Mouse (Mus musculus): ENCODE results near the gene Aqp9.

Gene Aqp9

DNA sequence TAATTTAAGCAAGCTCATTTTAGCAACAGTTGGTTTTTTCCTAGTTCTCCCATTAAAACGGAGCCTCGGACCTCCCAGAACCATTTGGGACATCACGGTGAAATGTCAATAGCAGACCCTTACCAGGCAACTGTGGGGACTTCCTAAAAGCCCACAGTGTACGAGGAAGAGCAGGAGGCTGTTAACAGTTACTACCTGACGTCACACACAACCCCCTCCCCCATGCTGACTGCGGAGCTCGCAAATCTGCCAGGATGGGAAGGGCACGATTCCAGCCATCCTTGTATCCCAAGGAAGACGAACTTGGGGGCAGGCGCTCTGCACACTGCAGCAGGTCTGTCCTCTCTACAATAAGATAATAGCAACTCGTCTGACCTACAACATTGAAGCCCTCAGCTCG, at the start of gene Aqp9:
TSS of gene Aqp9 (minus strand) at position 172 of the 400 bp plus-strand sequence.
- peak; percentile 6 for DNase-seq

GRCm38 (mm10) chr9:71217793-71218095, 49.3 kb upstream of the Aqp9 start:
- no peak for DNase-seq

DNA sequence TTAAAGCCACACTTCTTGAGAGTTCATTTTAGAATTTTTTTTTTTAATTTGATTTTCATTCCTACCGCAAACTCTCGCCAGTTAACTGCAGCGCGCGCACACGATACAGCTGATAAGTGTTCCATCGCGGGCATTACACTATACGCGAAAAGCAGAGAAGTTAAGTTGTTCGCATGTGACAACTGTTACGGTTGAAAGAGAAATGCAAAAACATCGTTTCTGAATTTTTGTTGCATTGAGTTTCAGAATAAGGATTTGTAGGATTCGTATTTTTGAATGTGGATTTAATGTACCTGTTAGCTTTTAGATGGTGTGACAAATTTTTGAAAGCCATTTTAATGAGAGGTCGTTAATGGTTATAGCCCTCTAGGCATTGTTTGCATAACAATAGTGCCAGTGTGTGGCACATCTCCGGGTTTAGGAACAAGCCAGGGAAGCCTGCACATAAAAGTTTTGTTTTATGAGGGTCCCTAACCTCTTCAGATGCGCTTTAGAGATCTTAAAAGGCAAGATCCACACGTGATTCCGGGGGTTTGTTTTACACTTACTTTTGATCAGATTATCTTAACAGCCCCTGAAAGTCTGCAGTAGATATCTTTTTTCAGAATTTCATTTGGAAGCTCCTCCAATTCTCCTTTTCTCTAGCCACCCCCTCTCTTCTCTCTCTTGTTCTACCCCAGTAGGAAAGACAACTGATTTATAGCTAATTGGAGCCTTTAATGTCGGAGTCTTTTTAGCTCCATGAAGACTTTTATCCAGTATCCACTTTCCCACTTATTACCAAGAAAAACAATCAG, 48.7 kb upstream of the Aqp9 start:
- no peak for DNase-seq

DNA sequence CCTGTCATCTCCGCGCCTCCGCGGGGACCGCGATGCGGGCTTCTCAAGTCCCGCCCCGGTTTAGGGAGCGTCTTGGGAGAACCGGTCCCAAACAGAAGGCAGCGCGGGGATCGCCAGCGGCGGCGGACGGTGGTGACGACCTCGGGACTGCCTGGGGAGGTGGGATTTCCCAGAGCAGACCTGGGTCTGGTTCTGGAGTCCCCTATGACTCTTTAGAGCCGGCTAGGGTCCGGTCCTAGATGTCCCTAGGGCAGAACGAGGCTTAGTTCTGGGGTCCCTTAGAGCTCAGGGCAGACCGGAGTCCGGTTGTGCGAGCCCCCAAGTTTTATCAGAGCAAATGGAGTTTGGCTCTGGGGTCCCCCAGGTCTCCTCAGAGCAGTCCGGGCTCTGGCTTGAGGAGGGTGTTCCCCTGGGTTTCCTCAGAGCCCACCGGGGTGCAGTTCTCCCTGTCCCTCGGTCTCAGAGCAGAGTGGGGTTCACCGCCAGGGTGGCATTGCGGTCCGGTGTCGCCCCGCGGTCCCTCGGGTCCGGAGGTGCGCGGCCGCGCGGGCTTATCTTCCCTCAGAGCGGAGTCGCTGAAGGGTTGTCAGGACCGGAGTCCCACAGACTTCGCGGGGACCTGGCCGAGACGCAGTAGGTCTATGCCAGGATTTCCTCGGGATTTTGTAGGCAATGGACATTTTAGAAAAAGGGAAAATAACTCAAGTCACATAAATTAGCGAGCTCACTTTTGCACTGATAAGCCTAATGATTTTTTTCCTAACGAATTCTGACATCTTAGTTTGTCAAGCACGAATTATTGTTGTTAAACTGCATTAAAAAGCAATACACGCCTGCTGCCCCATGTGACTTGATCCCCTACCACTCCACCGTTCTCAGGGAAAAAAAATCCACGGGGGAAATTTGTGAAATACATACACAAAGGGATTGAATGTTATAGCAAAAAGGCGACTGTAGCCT, 47.8 kb upstream of the Aqp9 start:
- peak; percentile 31 for DNase-seq

DNA sequence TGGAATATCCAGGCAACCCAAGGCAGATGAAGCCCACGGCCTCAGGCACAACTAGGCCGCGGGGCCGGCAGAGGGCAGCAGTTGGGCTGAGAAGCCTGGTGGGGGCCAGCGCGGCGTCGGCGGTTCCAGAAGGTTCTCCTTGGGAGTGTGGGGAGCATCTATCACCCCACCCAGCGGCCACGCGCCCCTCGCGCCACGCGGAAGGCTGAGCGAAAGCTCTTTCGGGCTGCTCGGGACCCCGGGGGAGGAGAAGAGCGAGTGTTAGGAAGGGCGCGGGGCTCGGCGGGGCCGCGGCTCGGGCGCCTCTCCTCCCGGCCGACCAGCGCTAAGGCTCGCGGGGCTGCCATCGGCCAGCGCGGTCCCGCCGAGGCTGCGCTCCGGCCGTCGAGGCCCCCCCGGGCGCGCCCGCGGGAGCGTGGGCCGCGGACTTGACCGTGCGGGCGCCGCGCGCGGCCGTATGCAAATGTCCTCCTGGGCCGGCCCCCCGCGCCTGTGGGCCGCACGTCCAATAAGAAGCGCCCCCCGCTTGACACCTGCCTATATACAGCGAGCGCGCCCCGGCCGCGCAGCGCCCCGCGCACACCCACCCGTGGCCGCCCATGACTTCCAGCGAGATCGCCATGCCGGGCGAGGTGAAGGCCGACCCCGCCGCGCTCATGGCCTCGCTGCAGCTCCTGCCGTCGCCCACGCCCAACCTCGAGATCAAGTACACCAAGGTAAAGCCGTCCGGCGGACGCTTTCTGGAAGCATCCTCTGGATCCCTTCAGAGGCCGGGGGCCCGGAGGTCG, 47.0 kb upstream of the Aqp9 start, which contains the start of gene Aldh1a2:
TSS of gene Aldh1a2 (plus strand) at position 542 of the 788 bp plus-strand sequence.
- DNase-seq, result peak; percentile 81

GRCm38 (mm10) chr9:71213636-71214035, 45.2 kb upstream of the Aqp9 start:
- no peak for DNase-seq

- peak; percentile 35 for DNase-seq
Measured at GRCm38 (mm10) chr9:71210870-71211269, 42.4 kb upstream of the Aqp9 start.

DNA sequence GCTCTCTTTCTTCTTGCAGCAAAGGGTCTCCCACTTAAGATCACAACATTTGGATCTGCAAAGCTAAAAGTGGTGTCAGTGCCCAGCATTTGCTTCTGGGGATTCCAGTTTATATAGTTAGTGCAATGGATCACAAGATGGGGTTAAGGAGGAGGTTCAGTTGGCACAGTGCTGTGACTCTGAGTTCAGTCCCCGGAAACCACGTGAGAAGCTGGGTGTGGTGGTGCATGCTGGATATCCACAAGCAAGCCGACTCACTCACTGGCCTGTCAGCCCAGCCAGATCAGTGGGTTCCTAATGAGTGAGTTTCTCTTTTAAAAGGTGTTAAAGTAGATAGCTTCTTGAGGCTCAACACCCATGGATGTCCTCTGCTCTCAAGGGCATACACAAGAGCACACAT, 40.8 kb upstream of the Aqp9 start:
- DNase-seq, result no peak

DNA sequence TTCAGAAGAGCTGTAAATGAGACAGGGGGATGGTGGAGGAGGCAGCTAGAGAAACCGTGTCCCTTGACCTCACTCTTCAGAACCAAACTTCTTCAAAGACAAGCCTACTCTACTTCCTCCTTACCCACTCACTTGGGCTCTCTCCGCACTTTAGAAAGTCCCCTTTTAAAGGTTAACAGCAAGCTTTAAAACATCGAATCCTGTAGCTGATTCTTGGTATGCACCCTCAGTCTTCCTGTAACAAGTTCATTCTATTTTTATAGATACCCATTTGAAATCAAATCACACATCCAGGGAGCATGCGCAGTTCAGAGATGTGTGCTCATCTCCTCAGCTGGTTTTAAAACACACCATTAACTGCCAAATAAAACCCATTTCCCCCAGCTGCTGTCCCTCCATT, 33.8 kb upstream of the Aqp9 start:
- no peak for DNase-seq

DNA sequence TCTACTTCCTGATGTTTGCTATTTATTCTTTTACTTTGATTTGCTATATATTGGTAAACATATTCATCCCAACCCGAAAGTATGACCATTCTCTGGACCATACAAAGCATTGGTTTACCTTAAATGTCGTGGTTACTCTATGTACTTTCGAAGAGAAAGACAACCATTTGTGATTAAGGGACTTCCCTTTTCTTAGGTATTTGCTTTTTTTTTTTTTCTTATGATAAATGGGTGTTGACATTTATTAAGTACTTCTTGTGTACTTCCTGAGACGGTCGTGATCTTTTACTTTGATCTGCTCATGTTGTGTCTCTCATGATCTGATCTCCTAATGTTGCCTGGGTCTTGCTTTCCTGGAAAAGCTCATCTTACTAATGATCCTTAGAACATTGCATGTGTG, 30.3 kb upstream of the Aqp9 start:
- no peak for DNase-seq

- peak; percentile 61 for DNase-seq
Measured at GRCm38 (mm10) chr9:71188647-71189415, 20.3 kb upstream of the Aqp9 start.

DNA sequence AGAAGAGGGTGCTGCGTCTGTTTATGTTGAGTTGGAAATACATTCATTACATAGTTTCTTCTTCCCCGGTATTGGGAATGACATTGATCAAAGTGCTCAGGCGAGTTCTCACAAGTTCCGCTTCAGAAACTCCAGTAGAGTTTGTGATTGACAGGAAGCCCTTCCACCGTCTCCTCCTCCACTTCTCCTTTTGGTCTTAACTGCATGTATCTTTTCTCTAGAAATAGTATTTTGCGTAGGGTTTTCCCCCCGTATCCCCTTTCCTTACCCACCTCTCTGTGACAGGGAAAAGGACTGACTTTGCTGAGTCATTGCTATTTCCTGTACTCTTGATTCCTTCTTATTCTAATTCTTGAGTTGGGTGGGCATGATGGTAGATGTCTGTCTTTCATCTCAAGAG, 18.9 kb upstream of the Aqp9 start:
- no peak for DNase-seq

- DNase-seq, result no peak
Measured at GRCm38 (mm10) chr9:71185823-71186222, 17.3 kb upstream of the Aqp9 start.

DNA sequence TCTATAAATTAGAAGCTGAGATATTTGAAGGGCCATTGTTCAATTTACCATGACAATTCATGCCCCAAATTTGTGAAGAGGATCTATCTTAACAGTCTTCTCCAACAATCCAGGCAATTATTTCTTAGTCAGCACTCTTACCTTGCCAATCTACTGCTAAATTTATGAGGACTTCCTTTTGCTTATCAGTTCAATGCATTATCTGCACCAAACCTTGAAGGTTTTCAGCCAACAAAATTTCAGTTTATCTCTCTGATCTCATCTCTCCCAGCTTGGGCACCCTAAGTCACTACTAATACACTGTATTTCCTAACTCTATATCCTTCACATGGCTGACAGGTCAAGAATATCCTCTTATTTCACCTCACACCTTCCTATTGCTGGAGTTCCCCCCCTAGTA, 16.8 kb upstream of the Aqp9 start:
- DNase-seq, result no peak

- DNase-seq, result peak; percentile 38
Measured at GRCm38 (mm10) chr9:71179964-71180700, 11.7 kb upstream of the Aqp9 start.

GRCm38 (mm10) chr9:71179276-71179896, 10.9 kb upstream of the Aqp9 start:
- DNase-seq, result no peak

DNA sequence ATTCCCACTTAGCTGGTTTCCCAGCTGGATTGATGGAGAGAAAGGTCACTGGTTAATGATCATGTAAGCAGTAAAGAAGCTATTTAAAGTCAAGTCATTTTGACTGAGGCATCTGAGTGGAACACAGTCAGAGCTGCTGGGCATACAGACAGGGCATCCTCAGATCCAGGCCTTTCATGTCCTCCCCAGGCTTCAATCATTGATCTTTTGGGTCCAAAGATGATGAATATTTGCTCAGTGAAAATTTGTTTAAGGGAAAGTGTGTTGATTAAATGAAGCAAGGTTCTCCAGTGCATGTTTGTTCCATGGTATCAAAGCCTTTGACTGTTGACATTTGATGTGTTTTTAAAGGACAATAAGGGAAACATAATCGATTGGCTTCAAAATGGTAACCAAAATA, 7.2 kb upstream of the Aqp9 start:
- DNase-seq, result no peak

DNA sequence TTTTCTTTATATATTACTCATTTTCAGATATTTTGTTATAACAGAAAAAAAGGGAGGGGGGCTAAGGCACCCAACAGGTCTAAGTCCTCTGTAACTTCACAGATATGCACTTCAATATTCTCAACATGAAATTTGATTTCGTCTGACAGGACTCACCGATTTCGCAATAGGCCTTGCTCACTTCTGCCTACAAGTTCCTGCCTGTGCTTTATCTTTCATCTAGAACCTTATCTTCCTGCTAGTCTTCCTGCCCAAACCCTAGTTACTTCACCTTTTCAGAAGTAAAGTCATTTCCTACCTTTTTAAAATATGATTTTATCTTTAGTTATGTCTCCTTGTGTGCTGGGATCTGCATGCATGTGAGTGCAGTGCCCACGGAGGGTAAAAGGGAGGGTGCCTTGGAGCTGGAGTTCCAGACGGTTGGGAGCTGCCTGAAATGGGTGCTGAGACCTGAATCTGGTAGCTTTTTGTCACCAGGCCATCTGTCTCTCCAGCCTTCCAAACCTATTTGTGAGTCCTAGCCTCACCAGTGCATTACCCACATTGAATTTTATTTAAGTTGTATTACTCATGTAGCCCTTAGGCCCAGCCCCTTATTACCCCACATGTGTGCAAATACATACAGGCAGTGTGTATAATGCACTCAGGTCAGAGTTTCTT, 6.0 kb upstream of the Aqp9 start:
- DNase-seq, result no peak

GRCm38 (mm10) chr9:71173533-71173932, 5.1 kb upstream of the Aqp9 start:
- DNase-seq, result no peak

DNA sequence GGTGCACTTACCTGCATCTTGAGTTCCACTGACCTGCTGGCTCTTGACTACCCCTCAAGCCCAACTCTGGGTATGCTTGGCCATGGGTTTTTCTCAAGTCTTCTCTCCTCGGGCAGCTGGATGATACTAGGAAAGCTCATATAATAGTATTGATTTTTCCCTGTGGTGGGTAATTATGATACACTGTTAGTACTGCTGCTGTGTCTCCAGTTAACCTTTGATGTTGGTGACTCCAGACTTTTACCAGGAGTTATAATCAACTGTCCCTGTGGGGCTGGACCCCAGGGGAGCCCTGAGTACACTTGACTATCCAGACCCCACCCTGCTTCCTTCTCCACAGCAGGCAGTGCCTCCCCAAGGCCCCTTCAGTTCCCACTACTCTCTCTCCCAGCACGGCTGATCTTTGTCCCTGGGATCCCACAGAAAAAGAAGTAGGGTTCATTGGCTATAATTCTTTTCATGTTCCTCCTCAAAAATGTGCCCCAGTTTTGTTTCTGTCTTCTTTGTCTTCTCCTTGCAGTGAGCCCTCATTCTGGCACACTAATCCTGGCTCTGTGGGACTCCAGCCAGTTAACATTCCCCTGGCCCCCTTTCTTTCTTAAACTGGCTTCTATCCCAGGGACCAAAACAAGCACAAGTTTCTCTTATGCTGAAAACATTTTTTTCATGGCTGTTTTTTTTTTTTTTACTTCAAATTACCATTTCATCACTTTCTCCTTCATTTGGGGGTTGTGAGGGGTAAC, 838 bp downstream of the Aqp9 start:
- no peak for DNase-seq

All from kidney, postnatal 14 days (tissue).